Mouse (Mus musculus) erythroblast, embryonic 14.5 days (primary cell): ENCODE measurements at regions not wholly inside any gene's neighbourhood (a gene's known extent, or its start where the extent isn't known, plus 50 kb on each side); places are given as distances from the start of the nearest gene placed in this dataset.

Source experiments
- GATA1 ChIP-seq: IDR thresholded peaks from 2 replicates; pipeline ENCODE4 v1.6.1; 2012; ENCODE audit warnings: low read length, inconsistent platforms, mixed read lengths
- TAL1 ChIP-seq: IDR thresholded peaks from 3 replicates; pipeline ENCODE4 v1.6.1; 2012; ENCODE audit warnings: low read length, inconsistent platforms, mixed read lengths

GRCm38 (mm10) chr5:75248279-75248678 lies 96.2 kb downstream of the Pdgfra start:
- TF ChIP-seq GATA1 (no peak), TAL1 (no peak)
